Mouse (Mus musculus) liver, postnatal 0 days (tissue): Measurements from ENCODE around the gene Psmb8.

Source experiments
- CTCF ChIP-seq: sonication (generic); IDR thresholded peaks from 2 replicates; pipeline ENCODE4 v1.5.1; 2016; ENCODE audit warnings: antibody characterized with exemption, low read depth
- EP300 ChIP-seq: IDR thresholded peaks from 2 replicates; pipeline ENCODE4 v1.6.1; 2016; ENCODE audit warnings: antibody characterized with exemption, low read depth, mild to moderate bottlenecking

DNA sequence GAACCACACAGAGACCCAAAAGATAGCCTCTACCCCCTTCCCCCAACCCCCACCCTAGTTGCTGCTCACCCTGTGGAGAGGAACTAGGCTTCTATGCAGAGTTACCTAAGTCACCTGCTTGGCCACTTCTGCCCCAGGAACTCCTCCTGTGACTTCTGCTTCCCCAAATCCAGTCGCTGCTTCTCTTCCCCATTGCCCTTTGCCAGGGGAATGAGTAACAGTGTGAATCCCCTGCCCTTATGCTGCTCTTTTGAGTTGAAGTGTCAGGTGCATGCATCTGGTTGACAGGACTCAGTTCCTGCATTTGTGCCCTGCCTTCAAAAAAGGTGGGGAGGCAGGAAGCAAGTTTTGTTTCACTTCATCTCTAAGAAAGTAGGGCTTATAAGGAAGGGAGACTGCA lies 23.4 kb upstream of the Psmb8 start:
- no peak for TF ChIP-seq CTCF
- TF ChIP-seq EP300 = no peak
